Mouse (Mus musculus): ENCODE data around the gene 2810459M11Rik. TPM values are rescaled to one million over a fixed set of nuclear protein-coding genes. Genes with fewer than 3 reads are reported as not detected.
A peak's percentile ranks its signal among the peaks of the same experiment; 100 is the strongest.

The 2810459M11Rik gene
- polyA plus RNA-seq, 2 experiments from 2014 or later: not detected

GRCm38 (mm10) chr1:86053198-86053921, 7.7 kb downstream of the 2810459M11Rik start:
- ATAC-seq: no peak

GRCm38 (mm10) chr1:86054943-86055342, 9.3 kb downstream of the 2810459M11Rik start:
- ATAC-seq: no peak

- no peak for ATAC-seq
These were observed 10.6 kb downstream of the 2810459M11Rik start for GRCm38 (mm10) chr1:86056284-86056683.

GRCm38 (mm10) chr1:86058856-86059769, 13.4 kb downstream of the 2810459M11Rik start:
- ATAC-seq: peak; percentile 83

- no peak for ATAC-seq
These were observed 16.9 kb downstream of the 2810459M11Rik start for GRCm38 (mm10) chr1:86062523-86062922.

GRCm38 (mm10) chr1:86064271-86064991, 18.8 kb downstream of the 2810459M11Rik start, which contains the start of gene Psmd1:
TSS of gene Psmd1 (plus strand) at chr1:86064387.
- ATAC-seq: peak; percentile 88

- ATAC-seq: no peak
These were observed 30.9 kb downstream of the 2810459M11Rik start for GRCm38 (mm10) chr1:86076565-86076964.

GRCm38 (mm10) chr1:86094413-86094812, 48.8 kb downstream of the 2810459M11Rik start:
- no peak for ATAC-seq

GRCm38 (mm10) chr1:86105054-86105453, 59.4 kb downstream of the 2810459M11Rik start:
- no peak for ATAC-seq

Other genes starting within 250 kb of the 2810459M11Rik start
- gene Itm2c, start 151.6 kb upstream of the 2810459M11Rik start, polyA plus RNA-seq (2017; shearing (Covaris generic)): 100 to 1,000 TPM; 106 to 170 TPM
- gene 4933407L21Rik, start 117.4 kb upstream of the 2810459M11Rik start, polyA plus RNA-seq (2017; shearing (Covaris generic)): 1 to 10 TPM in 1 of 2 experiments, under 1 TPM in 1; 0.47 to 1.0 TPM
- gene Gpr55, start 84.9 kb upstream of the 2810459M11Rik start, polyA plus RNA-seq (2017; shearing (Covaris generic)): 10 to 100 TPM in 1 of 2 experiments, 1 to 10 TPM in 1; 2.7 to 10.2 TPM
- not detected for gene Spata3, start 29.0 kb upstream of the 2810459M11Rik start, polyA plus RNA-seq (2017; shearing (Covaris generic))
- 10 to 100 TPM; 69.8 to 71.7 TPM for gene Psmd1, start 18.5 kb downstream of the 2810459M11Rik start, polyA plus RNA-seq (2017; shearing (Covaris generic))
- under 1 TPM in 1 of 2 experiments, not detected in 1; 0.39 TPM for gene Htr2b, start 66.1 kb downstream of the 2810459M11Rik start, polyA plus RNA-seq (2017; shearing (Covaris generic))
- gene Gm21972, start 87.8 kb downstream of the 2810459M11Rik start, polyA plus RNA-seq (2017; shearing (Covaris generic)): not detected
- 1 to 10 TPM; 6.2 to 7.8 TPM for gene Armc9, start 108.9 kb downstream of the 2810459M11Rik start, polyA plus RNA-seq (2017; shearing (Covaris generic))

All from CD4-positive, CD25-positive, alpha-beta regulatory T cell, adult 4 months (primary cell).